Mouse (Mus musculus) cerebellum, postnatal 4 days (tissue): ENCODE measurements around the gene Zfp385b.
A peak's percentile ranks its signal among the peaks of the same experiment; 100 is the strongest.

Source experiments
- DNase-seq, 2 experiments: peaks; one replicate each; pipeline ENCODE4 v3.0.0; 2022; ENCODE audit warnings: low spot score in 2 of 2, mixed read lengths in 1 of 2

The Zfp385b gene

GRCm38 (mm10) chr2:77790295-77790694 lies 29.1 kb downstream of the Zfp385b start:
- no peak for DNase-seq

GRCm38 (mm10) chr2:77781390-77781789 lies 38.0 kb downstream of the Zfp385b start:
- DNase-seq: no peak

- no peak for DNase-seq
Observed at GRCm38 (mm10) chr2:77777781-77778180, 41.7 kb downstream of the Zfp385b start.

- DNase-seq: no peak
Observed at GRCm38 (mm10) chr2:77777047-77777686, 42.3 kb downstream of the Zfp385b start.

- peak in 1 of 2 experiments; percentile 17 for DNase-seq
Observed at GRCm38 (mm10) chr2:77775247-77775880, 44.1 kb downstream of the Zfp385b start.

- DNase-seq: no peak
Observed at GRCm38 (mm10) chr2:77770056-77770697, 49.3 kb downstream of the Zfp385b start.

- no peak for DNase-seq
Observed at GRCm38 (mm10) chr2:77768321-77768886, 51.0 kb downstream of the Zfp385b start.

- no peak for DNase-seq
Observed at GRCm38 (mm10) chr2:77761967-77762366, 57.5 kb downstream of the Zfp385b start.

GRCm38 (mm10) chr2:77758403-77759071 lies 60.9 kb downstream of the Zfp385b start:
- no peak for DNase-seq

GRCm38 (mm10) chr2:77752491-77752890 lies 66.9 kb downstream of the Zfp385b start:
- DNase-seq: no peak

GRCm38 (mm10) chr2:77749631-77750030 lies 69.8 kb downstream of the Zfp385b start:
- DNase-seq: no peak

- DNase-seq: no peak
Observed at GRCm38 (mm10) chr2:77746417-77746816, 73.0 kb downstream of the Zfp385b start.

GRCm38 (mm10) chr2:77745246-77745645 lies 74.2 kb downstream of the Zfp385b start:
- DNase-seq: no peak

GRCm38 (mm10) chr2:77742359-77742758 lies 77.1 kb downstream of the Zfp385b start:
- no peak for DNase-seq

- no peak for DNase-seq
Observed at GRCm38 (mm10) chr2:77730196-77730595, 89.2 kb downstream of the Zfp385b start.

- no peak for DNase-seq
Observed at GRCm38 (mm10) chr2:77726798-77727197, 92.6 kb downstream of the Zfp385b start.

GRCm38 (mm10) chr2:77720806-77721205 lies 98.6 kb downstream of the Zfp385b start:
- DNase-seq: no peak

- DNase-seq: no peak
Observed at GRCm38 (mm10) chr2:77716367-77716766, 103.1 kb downstream of the Zfp385b start.

GRCm38 (mm10) chr2:77713886-77714285 lies 105.6 kb downstream of the Zfp385b start:
- DNase-seq: no peak

GRCm38 (mm10) chr2:77711751-77712150 lies 107.7 kb downstream of the Zfp385b start:
- DNase-seq: no peak

GRCm38 (mm10) chr2:77709206-77709794 lies 110.1 kb downstream of the Zfp385b start:
- DNase-seq: peak in 1 of 2 experiments; percentile 34

GRCm38 (mm10) chr2:77707138-77707537 lies 112.3 kb downstream of the Zfp385b start:
- DNase-seq: no peak
